Mouse (Mus musculus) olfactory bulb, adult 2 months (tissue): ENCODE data around the gene Arl15. TPM values are rescaled to one million over a fixed set of nuclear protein-coding genes. Genes with fewer than 3 reads are reported as not detected.

ENCODE experiments used
- H3K27ac ChIP-seq: fragments of 200-500 bp; 2 replicates; pipeline ENCODE4 v1.5.1; 2012; ENCODE audit warnings: low read depth, low read length; ENCODE audit not compliant: insufficient read depth
- H3K4me1 ChIP-seq: fragments of 200-500 bp; 2 replicates; pipeline ENCODE4 v1.6.1; 2012; ENCODE audit warnings: low read length; ENCODE audit not compliant: control insufficient read depth, insufficient read depth
- H3K4me3 ChIP-seq: fragments of 200-500 bp; 2 replicates; pipeline ENCODE4 v1.5.1; 2012; ENCODE audit warnings: mild to moderate bottlenecking, low read depth, low read length, moderate library complexity; ENCODE audit not compliant: insufficient read depth
- CTCF ChIP-seq: fragments of 200-500 bp; IDR thresholded peaks from 2 replicates; pipeline ENCODE4 v1.5.1; 2012; ENCODE audit warnings: low read depth, mild to moderate bottlenecking, low read length, moderate library complexity; ENCODE audit not compliant: insufficient read depth
- POLR2A ChIP-seq: fragments of 200-500 bp; IDR thresholded peaks from 2 replicates; pipeline ENCODE4 v1.6.1; 2012; ENCODE audit warnings: mild to moderate bottlenecking, low read depth, low read length, moderate library complexity; ENCODE audit not compliant: insufficient read depth
- WGBS: fragments of 180-500 bp; shearing (Covaris S2); methylation state at CpG from one replicate; pipeline ENCODE4 v1.1.7; 2018; 5-methylcytosine and 5-hydroxymethylcytosine counted together
- polyA plus RNA-seq: library from polyadenylated mRNA; stranded (reverse); fragments of >200 nt; gene quantifications from 2 replicates; pipeline ENCODE4 v1.2.4, GENCODE M21; 2012; ENCODE audit warnings: low replicate concordance; ENCODE audit not compliant: missing spikeins, insufficient read depth, insufficient read length

The Arl15 gene
- polyA plus RNA-seq, 1 experiment: not detected

DNA sequence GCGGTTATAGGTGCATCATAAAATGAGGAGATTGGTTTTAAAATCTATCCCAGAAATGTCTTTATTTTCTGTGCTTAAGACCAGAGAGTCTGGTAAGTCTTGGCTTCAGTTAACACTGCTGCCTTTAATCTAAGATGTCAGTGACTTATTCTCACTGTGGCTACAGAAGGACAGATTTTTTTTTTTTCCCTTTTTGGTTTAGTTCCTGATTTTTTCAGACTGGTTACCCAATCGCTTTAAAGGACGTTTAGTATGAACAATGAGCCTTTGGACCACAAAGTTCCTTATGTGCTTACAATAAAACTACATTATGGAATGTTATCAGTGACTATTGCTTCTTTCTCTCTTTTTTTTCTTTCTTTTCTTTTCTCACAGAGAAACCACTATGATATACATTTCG is 81.4 kb downstream of the Arl15 start:
- H3K27ac ChIP-seq: no peak overlapping the region
- WGBS: 83% methylated on average over 4 of the region's 4 CpGs
- no peak overlapping the region for H3K4me3 ChIP-seq
- TF ChIP-seq POLR2A (no peak), CTCF (no peak)
- peaks cover 3% of the 10 kb centered on the region; the same call in 1 of the 2 replicates for H3K4me1 ChIP-seq

DNA sequence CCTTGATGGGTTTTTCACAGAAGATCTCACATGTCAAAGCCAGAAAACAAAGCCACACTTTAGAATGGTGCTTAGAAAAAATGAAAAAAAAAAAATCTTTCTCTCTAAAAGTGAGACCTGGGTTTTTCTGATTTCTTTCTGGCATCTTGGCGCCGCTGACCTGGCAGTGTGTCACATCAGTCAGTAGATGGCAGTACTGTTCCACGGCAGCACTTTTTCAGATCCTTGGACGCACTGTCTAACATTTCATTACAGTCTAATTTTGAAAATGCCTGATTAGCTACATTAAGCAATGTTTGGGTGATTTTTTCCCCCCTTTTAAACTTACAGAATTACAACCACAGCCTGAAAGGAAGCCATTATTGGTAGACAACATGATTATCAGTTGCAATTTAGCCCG is 83.1 kb downstream of the Arl15 start:
- H3K27ac ChIP-seq: no peak overlapping the region
- WGBS: 3% methylated on average over 5 of the region's 5 CpGs

DNA sequence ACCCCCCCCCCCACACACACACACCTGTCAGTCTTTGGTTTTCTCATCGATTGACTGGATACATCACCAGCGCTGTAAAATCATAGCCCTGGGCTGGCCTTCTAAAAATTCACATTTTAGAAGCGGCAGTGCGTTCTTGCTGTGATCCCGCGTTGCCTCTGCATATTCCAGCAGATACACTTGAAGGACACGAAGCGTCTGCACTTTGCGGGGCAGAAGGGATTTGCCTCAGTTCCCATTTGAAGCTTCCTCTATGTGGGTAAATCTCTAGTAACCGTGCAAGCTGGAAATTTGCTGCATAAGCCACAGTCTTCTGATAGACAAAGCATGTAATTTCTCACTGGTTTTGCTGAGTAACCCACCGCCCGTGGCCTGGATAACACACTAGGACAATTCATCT is 84.3 kb downstream of the Arl15 start:
- WGBS: 78% methylated on average over 12 of the region's 12 CpGs
- peaks cover 3% of the 10 kb centered on the region; the same call in 1 of the 2 replicates for H3K4me1 ChIP-seq
- no peak for TF ChIP-seq POLR2A
- TF ChIP-seq CTCF: no peak
- no peak overlapping the region for H3K4me3 ChIP-seq
- no peak overlapping the region for H3K27ac ChIP-seq

More for the DNA sequence above, 83.1 kb downstream of the Arl15 start:
- Histone ChIP-seq H3K4me3 (no peak overlapping the region), H3K4me1 (peaks cover 3% of the 10 kb centered on the region; the same call in 1 of the 2 replicates)
- TF ChIP-seq CTCF (peak; percentile 36; the same call in 1 of the 2 replicates), POLR2A (no peak)

DNA sequence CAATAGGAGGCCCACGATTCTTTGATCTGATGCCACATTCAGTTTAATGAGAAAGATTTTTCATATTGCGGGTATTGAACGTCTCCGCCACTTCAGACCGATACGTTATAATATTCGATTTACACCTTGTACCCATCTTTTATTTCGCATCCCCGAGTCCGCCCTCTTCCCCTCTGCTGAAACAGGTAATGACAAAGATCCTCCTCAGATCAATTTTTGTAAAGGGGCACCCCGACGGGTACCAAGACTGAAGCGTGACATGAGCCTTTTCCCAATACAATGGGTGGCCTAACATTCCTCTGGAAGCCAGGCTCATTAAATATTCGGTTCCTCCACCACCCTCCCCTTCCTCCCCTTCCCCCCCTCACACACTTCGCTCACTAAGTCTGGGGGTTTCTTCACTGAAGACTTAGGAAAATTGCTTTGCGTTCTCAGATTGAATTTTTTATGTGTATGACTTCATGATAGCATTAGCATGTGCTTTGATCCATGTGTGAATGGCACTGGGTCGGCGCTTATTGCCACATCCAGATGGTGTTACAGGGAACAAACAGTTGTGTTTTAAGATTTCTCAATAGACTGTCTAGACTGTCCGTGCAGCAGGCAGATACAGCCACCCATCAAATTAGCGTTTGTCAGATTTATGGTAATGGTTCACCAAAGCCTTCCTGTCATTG is 85.5 kb downstream of the Arl15 start:
- peaks cover 3% of the 10 kb centered on the region; the same call in 1 of the 2 replicates for H3K4me1 ChIP-seq
- TF ChIP-seq CTCF (no peak), POLR2A (no peak)
- WGBS: 73% methylated on average over 20 of the region's 20 CpGs
- no peak overlapping the region for H3K27ac ChIP-seq
- H3K4me3 ChIP-seq: no peak overlapping the region

DNA sequence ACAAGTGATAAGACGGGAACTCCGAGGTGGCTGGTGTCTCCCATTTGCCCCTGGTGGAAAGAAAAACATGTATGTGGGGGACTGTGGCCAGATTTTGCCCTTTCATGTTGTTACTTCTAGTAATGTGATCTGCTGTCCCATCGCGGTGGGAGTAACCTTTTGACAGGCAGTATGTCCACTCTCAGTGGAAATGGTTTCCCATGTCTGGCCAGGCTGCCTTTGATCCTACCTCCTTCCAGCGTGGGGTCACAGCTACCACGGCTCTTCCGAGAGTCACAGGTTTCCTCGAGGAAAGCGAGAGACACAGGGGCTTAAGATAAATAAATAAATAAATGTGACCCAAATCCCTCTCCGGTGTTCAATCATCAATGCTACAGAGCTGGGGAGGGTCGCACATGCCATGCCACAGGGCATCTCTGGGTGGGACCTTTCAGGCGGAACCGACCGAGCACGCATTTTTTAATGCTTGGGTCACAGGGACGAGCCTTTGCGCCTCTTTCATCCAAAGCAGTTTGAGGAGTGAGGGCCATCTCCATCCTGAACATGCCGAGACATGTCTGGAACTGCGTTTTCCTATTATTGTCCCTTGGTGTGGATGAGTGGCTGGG is 86.4 kb downstream of the Arl15 start:
- 75% methylated on average over 19 of the region's 19 CpGs for WGBS
- Histone ChIP-seq H3K27ac (no peak overlapping the region), H3K4me3 (no peak overlapping the region), H3K4me1 (peaks cover 3% of the 10 kb centered on the region; the same call in 1 of the 2 replicates)
- TF ChIP-seq POLR2A: no peak
- TF ChIP-seq CTCF: no peak

DNA sequence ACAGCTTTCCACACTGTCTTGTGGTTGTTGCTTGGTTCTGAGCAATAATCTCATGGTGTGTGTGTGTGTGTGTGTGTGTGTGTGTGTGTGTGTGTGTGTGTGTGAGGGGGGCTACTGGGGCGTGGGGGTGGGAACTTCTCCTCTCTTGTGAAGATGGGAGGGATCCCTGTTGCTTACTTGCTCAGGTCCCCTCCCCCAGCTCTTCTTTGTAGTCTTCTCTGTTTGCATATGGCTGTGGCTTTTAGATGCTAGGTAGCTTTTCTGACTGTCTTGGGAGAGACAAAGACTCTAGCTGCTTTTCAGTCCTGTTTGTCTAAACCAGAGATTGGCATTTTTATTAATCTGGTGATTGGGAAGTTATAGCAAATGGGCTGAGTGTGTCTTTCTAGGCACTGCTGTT is 88.7 kb downstream of the Arl15 start:
- WGBS: 50% methylated on average over 1 of the region's 1 CpGs
- H3K27ac ChIP-seq: no peak overlapping the region
- H3K4me3 ChIP-seq: no peak overlapping the region
- TF ChIP-seq CTCF (no peak), POLR2A (no peak)
- peaks cover 5% of the 10 kb centered on the region; the same call in 1 of the 2 replicates for H3K4me1 ChIP-seq

DNA sequence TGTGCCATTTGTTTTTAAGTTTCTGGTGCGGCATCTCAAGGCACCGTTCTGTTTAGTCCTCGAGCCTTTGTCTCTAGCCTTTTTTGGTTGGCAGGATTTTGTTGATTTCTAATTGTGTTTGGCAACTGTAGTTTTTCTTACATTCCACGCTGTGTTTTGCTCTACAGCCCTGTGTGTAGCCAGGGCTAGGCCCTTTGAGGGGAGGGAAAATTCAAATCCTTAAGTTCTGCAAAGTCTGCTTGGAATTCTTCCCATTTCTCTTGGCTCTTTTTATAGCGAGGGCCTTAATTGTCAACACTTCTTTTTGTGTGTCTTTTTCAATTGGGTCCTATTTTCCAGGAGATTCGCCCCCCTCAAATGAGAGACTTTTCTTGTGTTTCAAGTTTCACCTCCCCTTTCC is 92.8 kb downstream of the Arl15 start:
- TF ChIP-seq POLR2A (no peak), CTCF (no peak)
- H3K4me3 ChIP-seq: no peak overlapping the region
- WGBS: 73% methylated on average over 6 of the region's 6 CpGs

DNA sequence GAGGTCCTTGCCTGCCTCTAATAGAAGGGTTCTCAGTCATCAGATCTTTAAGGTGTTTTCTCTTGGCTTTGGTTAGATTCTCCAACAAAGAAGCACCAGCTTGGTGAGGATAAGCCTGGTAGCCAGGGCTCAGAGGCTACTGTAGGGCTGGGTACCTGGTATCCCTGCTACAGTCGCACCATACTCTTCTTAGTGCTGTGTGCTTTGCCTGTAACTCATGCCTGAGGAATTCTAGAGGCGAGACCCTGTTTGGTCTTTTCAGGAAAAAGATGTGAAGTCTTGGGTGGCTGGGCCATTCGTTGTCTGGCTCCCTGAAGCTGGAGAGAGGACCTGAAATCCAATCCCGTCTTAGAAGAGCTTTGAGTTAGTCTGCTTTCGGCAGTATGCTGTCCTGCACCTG is 93.8 kb downstream of the Arl15 start:
- TF ChIP-seq CTCF (no peak), POLR2A (no peak)
- Histone ChIP-seq H3K27ac (no peak overlapping the region), H3K4me3 (no peak overlapping the region), H3K4me1 (peaks cover 8% of the 10 kb centered on the region; the same call in 1 of the 2 replicates)
- 92% methylated on average over 5 of the region's 5 CpGs for WGBS

More for the DNA sequence above, 92.8 kb downstream of the Arl15 start:
- H3K4me1 ChIP-seq: peaks cover 8% of the 10 kb centered on the region; the same call in 1 of the 2 replicates
- H3K27ac ChIP-seq: no peak overlapping the region

DNA sequence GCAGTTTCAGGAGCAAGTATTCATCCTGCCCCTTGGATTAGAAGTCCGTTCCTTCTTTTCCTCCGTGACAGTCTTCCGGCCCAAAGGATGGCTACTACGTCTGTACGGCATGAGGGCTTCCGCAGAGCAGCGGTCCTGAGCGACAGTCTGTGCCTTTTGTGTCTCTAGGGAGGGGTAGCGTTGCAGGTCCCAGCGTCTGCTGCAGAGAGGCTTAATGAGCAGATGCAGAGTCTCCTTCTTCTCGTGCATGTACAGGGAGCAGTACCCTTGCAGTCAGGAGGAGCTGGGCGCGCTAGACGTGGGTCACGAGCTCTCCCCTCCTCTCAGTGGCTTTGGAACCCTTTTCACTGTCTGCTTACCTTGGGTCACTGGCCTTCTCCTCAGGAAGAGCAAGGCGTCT is 94.4 kb downstream of the Arl15 start:
- H3K4me1 ChIP-seq: peaks cover 8% of the 10 kb centered on the region; the same call in 1 of the 2 replicates
- TF ChIP-seq CTCF (no peak), POLR2A (no peak)
- H3K27ac ChIP-seq: no peak overlapping the region
- 72% methylated on average over 16 of the region's 16 CpGs for WGBS
- peak overlapping the region; percentile 3; the same call in 1 of the 2 replicates for H3K4me3 ChIP-seq
